Mouse (Mus musculus) bone marrow macrophage, adult 2 months (primary cell): ENCODE measurements at regions not wholly inside any gene's neighbourhood (a gene's known extent, or its start where the extent isn't known, plus 50 kb on each side); places are given as distances from the start of the nearest gene placed in this dataset.

ENCODE experiments used
- CTCF ChIP-seq: IDR thresholded peaks from 2 replicates; pipeline ENCODE4 v1.5.1; 2012; ENCODE audit warnings: low read depth, mild to moderate bottlenecking, low read length, moderate library complexity
- POLR2A ChIP-seq: IDR thresholded peaks from 2 replicates; pipeline ENCODE4 v1.6.1; 2012; ENCODE audit warnings: mild to moderate bottlenecking, low read depth, low read length, borderline replicate concordance

DNA sequence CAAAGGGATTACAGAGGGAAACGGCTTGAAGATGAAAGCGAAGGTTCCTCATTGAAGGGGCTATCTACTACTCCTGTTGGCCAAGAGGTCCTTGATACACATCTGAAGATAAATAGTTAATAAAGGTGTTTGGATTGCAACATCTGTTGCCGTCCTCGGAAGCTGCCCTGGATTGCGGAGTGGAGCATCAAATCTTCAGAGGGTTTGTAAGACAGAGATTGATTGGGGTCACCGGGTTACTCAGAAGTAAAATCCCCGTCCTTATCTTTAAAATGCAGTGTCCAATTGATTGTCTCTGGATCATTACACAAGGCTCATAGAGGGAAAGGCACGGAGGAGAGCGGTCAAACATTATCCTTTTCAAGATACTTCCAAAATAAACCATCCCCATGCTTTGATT is 212.4 kb upstream of the Hes1 start:
- TF ChIP-seq POLR2A (no peak), CTCF (no peak)
